Mouse (Mus musculus) ZHBTc4 (cell line): ENCODE data around the gene Cwc22.

Source experiments
- DNase-seq: peaks from one replicate; pipeline ENCODE4 v3.0.0-alpha.2; 2011; ENCODE audit warnings: low read depth, low spot score

Gene Cwc22

DNA sequence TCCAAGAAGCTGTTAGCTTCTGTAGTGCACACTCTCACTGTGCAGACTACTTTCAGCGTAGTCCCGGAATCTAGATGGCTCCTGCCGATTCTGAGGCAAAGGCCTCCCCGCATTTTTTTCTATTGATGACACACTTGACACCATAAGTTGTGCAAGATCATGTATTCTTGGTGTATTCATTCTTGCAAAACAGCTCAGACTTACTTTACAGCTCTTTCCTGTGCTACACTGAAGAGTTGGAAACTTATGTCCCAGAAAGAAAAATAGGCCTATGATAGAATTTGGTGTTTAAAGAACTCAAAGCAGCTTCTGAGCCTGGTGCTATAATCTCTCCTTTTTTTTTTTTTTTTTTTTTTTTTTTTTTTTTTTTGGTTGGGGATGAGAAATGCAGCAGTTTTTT, 23.8 kb upstream of the Cwc22 start:
- DNase-seq: no peak

DNA sequence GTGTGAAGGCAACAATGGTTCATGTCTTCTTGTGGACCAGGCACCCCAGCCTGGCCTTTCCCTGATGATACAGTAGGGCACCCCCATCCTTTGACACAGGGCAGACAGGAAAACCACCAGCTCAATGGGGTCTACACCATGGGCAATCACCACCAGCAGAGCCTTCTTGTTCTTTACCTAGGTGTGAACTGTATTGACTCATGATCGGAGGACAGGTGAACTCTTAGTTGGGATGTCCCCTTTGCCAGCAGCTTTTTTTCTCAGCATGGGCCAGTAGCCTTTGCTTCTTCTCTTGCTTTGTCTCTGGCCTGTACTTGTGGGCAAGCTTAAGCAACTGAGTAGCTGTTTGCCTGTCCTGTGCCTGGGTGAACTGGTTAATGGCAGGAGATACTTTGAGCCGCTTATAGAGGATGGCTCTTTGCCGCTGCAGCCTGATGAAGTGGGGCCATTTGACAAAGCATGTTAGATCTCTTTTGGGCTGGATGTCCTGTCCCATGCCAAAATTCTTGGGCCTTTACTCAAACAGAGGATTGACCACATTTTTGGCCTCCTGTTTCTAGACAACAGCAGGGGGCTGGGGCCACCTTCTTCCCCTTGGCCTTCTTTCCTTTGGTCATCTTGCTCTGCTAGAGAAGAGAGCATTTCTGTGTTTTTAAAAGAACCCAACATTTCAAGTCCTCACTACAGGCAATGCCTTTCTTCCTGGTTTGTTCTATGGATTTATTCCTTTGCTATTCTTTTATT, 16.4 kb upstream of the Cwc22 start:
- no peak for DNase-seq

DNA sequence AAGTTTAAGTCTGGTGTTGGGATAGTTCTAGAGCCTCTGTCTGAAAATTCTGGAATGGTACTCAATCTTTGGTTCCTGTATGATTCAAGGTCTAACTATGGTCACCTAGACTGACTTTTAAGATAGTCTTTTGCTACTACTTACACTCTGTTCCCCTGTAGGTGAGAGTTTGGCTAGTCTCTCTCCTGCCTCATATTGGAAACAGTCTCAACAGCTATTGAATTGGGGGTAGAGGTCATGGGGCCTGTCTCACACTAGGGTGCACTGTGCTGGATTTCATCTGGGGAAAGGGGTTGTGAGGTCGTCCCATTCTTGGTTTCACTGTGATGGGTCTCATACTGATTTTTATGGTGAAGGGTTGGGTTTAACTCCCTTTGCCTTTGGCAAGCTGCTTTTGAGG, 15.1 kb upstream of the Cwc22 start:
- no peak for DNase-seq

DNA sequence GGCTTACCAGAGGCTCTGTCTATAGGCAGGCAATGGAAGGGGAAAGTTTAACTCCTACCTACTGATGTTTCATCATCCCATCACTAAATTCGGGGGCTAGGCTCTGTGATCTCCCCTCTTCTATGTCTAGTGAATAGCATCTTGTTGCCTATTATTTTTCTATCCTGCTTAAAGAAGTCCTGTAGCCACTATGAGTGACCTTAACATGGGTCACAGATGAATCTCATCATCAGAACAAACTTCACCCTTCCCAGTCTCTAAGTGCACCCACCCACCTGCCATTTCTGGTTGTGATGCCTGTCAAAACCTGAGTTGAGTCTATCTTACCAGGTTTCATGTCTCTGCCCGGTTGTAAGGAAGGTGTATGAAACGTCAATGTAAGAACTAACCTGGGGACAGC, 14.5 kb upstream of the Cwc22 start:
- no peak for DNase-seq

DNA sequence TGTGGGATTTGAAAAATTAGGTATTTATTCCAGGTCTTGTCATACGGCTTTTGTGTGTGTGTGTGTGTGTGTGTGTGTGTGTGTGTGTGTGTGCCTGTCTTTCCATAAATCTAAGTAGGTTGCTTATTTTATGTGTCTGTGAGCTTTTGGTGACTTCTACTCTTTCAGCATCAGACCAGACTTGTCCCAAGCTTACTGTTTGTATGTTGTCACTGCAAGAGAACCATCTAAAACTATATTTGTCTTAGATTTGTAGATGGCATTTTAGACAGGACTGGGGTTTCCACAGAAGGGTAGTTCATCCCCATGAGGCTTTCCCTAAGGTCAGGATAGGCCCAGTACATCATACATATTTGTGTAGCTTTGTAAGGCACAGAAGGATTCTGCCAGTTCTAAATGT, 13.2 kb upstream of the Cwc22 start:
- no peak for DNase-seq

DNA sequence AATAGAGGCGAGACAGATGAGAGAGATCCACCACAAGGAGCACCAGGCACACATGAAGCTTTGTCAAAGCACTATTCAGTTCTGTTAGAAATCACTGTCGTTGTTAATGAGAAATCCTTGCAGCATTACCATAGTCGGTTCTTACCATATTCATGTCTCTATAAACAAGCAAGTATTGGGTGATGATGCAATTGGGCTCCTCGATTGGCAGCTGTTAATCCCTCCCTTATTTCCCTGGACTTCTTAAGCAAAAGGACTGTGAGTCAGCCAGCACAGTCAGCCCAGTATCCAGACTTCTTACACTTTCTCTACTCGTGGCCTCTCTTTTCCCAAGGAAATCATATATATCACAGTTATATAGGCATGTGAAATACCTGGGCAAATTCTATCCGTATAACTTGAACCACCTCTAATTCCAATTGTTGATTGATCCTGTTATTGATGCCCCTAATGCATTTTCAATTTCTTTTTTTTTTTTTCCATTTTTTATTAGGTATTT, 5.3 kb upstream of the Cwc22 start:
- DNase-seq: no peak

DNA sequence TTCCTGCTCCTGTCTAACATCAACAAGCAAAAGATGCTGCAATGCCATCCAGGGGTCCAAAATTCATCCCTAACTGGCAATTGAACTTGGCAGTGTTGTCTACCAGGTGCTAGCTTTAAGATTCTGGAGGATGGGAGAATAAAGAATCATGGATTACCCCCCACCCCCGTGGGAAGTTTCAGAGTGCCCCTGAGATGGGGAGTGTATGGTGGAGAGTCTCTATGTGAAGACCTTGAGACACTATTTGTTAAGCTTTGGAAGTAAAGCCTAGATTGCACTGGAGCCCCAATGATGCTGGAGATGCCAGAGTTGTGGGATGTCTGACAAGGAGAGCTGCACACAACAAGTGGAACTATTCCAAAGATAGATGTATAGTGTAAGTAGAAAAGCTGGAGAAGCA, 3.9 kb upstream of the Cwc22 start:
- no peak for DNase-seq

DNA sequence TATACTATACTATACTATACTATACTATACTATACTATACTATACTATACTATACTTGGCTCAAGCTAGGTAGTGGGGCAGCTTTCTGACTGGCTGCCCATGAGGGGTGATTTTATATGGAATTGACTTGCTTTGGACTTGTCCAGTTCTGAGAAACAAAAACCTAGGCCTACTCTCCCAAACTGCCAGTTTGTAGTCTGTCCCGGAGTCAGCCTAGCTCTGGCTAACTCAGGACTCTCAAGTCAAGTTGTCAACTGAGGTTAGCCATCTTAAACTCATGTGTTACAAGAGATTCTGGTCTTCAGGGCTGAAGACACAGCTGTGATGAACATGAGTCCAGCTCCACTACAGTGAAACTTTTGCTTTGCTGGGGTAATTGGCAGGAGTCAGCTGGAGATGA, 3.3 kb upstream of the Cwc22 start:
- no peak for DNase-seq

DNA sequence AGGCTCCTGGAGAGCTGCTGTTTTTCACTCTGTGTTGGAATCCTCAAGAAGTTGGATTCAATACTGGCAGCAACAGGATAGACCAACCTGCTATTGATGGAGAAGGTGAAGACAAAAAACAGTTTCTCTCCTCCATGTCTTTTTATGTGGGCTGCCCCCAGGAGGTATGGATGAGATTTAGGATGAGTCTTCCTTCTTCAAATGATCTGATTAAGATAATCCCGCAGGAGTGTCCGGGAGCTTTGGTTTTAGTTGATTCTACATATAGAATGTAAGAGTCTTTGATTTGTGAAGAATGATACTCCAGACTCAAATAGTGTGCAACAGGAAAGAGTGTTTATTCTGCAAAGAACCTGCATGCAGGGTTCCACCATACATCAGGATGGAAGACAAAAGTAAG, 2.7 kb upstream of the Cwc22 start:
- DNase-seq: no peak

DNA sequence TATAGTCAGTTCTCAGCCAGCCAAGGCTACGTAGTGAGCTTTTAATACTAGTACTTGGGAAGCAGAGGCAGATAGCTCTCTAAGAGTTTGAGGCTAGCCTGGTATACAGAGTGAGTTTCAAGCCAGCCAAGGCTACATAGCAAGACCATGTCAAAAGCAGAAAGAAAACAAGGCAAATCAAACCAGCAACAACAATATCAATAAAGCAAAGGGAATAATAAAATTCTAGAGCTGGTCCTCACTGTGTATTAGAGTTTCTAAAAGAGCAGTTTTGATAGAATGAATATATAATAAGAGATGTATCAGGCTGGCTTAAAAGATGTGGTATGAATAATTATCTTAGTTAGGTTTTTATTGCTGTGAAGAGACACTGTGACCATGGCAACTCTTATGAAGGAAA, 2.0 kb upstream of the Cwc22 start:
- DNase-seq: no peak

DNA sequence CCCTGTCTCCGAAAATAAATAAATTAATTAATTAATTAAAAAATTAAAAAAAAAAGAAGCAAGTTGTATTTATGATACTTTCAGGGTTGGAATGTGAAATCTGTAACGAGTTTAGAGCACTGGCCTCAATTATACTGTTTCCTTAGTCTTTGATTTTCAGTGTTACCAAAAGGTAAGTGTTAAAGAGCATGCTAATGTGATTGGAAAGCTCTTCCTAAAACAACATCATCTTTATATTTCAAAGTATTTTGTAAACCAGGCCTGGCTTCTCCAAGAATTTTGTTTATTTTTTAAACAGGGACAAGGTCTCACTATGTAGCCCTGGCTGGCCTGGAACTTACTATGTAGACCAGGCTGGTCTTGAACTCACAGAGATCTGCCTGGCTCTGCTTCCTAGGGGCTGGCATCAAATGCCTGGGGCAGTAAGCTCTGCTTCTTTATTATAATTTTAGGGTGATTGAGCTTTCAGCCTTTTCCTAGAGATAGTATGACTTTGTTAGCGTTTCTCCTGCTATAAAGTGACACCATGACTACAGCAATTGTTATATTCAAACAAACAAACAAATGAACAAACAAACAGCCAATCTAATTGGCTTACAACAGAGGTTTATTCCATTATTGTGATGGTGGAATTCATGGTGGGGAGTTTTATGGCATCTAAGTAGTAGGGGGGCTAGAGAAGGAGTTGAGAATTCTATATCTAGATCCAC, 1.1 kb upstream of the Cwc22 start:
- DNase-seq: no peak

DNA sequence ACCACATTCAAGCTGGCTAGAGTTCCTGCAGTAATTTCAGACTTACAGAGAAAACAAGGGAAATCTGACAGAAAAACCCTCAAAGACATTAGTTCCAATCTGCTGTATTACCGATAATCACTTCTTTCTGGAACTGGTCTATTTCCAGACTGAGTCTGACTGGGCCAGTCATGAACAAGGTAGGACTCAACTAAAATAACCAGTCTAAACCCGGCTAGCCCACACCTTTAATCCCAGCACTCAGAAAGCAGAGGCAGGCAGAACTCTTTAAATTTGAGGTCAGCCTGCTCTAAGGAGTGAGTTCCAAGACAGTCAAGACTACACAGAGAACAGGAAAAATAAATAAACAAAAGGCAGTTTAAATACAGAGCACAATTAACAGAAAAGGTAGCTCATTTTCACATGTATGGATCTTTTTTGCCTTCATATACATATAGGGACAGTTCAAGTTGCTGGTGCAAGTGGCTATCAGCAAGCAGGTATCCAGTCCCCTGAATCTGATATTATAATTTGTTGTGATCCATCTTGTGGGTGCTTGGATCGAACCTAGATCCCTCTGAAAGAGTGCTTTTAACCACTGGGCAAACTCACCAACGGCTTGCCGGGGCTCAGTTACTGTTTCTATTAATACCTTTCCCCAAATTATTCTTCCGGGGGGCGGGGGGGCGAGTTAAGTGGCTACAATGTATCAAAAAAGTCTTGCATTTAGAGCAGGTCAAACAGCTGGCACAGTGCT, 1.1 kb downstream of the Cwc22 start:
- DNase-seq: peak; percentile 13

DNA sequence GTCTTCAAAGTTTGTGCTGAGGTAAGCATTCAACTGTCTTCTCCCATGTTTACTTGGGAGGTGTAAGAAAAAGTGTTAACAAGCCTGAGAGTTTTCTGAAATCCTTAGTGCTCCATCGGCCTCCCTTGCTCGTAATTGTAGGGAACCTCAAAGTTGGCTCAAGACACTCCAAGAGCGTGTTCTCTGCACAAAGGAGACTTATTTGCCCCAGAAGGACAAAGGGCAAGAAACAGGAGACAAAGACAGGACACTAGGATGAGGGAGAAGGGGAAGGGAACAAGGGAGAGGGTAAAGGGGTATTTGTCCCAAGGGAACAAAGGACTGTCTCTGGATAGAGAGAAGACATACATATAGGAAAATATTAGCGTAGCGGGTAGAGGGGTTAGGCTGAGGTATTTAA, 1.9 kb downstream of the Cwc22 start:
- no peak for DNase-seq

DNA sequence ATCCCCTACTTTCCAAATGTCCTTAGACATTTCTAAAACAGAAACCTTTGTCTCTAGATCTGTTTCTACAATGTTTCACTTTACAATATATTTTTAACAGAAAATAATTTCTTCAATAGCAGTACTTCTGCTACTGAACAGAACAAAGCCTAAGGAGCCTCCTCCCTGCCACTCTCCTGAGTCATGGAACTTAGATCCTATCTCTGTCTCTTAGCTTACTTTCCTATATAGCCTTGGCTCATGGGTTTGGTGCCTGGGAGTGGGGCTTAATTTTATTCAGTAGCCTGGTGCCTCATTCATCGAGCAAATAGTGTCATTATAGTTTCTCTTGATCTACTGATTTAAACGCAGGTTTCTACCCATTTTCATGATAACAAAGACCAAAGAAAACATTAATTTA, 4.2 kb downstream of the Cwc22 start:
- DNase-seq: no peak

DNA sequence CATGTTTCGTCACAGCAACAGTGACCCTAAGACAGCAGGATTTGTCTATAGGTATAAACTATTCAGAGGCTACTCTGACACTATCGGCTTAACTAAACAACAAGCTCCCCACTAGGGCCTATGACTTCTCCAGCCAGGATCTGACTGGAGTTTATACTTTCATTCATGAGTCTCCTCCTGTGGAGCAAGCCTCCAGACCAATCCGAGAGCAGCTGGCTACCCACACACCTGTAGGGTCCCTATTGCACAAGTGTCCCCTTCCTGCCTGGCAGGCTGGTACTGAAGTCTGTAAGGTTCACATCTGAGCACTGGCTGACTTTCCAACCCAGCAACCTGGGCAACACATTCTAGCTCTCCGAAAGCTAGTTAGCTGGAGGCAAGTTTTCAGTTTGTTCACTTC, 7.9 kb downstream of the Cwc22 start:
- no peak for DNase-seq

DNA sequence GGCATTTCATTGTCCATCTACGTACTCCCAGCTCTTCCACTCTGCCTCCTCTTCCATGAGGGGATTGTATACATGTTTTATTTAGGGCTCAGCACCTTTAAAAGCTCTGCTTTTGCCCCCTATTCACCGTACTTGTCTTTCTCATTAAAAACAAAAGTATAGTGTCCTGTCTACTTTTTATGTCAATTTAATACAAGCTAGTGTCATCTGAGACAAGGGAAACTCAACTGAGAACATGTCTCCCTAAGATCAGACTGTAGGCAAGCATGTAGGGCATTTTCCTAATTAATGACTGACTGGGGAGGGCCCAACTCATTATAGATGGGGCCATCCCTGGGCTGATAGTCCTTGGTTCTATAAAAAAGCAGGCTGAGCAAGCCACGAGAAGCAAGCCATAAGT, 8.4 kb downstream of the Cwc22 start:
- no peak for DNase-seq

DNA sequence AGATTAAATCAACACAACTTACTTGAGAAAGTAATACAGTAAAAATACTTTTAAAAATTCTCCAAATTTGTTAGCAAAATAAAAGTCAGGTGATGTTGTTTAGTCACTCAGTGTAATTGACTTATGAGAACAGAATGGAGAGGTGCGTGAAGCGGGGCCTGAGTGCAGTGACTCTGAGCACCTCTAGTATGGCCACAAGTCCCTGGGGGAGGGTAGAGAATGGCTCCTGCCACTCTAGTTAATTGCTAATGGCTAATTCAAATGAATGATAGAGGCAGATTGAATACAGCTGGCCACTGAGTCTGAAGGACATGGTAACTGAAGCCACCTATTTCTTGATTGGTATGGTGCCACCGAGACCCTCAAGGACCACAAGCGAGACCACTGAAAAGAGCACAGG, 12.0 kb downstream of the Cwc22 start:
- no peak for DNase-seq

DNA sequence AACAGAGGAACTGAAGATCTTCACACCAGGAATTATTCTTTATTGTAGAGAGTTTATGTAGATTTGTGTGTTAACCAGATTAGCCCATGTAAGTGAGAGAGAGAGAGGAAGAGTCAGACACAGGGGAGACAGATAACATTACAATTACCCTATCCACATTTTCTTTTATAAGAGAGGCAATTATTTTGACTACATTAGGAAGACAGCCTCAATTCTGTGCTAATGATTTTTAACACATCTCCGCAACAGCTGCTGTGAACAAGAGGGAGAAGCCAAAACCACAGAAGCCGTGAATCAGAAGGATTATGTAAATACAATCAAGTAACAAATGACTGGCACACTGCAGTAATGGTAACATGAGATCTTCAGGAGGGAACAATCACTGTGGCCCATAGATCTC, 12.5 kb downstream of the Cwc22 start:
- no peak for DNase-seq

DNA sequence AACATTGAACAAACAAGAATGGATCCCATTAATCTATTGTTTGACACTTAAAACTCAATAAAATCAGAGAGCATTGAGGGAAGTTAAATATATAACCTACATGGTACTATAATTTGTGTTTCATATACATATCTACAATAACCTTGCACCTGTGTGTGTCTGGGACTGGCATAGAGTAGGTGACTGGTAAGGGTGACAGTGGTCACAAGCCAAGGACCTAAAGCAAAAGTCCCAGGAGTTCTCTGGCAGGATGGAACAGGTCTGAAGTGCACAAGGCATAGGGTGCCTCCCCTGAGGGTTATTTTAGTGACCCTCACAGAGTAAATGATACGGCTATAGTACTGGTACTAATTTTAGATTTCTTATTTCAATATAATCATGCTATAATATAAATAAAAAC, 14.2 kb downstream of the Cwc22 start:
- DNase-seq: no peak

DNA sequence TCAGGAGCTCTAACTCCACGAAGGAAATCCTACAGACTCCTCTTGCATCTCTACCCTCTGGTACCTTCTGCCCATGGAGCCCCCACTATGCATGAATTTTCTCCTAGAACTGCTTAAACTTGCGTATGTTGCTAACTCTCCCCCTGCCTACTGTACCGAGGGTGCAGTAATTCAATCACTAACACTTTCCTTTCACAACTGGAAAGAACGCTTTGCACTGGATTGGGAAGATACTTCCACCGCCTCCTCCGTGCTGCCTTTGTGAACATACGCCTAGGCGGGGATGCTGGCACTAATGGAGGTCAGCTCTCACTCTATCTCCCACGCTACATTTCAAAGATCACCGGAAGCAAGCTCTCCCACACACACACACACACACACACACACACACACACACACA, 17.8 kb downstream of the Cwc22 start:
- DNase-seq: no peak

DNA sequence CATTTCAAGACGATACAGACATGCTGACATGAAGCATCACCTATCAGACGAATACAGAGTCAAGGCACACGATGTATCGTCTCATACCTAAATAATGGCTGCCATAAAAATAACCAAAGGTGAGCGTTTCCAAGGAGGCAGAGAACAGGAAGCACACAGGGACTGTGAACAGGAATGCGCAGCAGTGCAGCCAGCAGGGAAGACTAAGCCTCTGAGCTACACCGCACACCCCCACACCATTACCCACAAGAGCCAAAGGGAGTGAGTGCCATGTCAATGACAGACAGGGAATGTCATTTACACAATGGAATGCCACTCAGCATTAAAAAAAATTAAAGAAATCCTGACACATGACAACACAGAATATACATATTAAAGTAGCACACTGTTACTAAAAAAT, 19.7 kb downstream of the Cwc22 start:
- DNase-seq: no peak

DNA sequence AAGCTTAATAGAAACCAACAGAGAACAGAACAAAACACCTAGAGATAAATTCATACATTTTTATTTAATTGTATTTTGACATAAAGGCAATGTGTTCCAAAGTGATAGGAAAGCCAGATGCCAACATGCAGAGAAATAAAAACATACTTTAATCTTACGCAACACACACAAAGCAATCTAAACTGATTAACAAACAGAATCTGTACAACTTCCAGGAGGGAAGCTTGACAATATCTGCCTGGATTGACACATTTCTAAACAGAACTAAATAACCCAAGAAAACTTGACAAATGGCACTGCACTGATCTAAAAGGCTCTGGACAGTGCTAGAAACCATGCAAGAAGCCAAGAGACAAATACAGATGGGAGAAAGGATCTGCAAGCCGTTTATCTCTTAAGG, 20.2 kb downstream of the Cwc22 start:
- no peak for DNase-seq
